Mouse (Mus musculus) heart, adult 8-10 months (tissue): ENCODE results near the gene Tsku. TPM values are rescaled to one million over a fixed set of nuclear protein-coding genes. Genes with fewer than 3 reads are reported as not detected.

Experiments used
- DNase-seq: peaks from one replicate; pipeline ENCODE4 v3.0.0; 2022; ENCODE audit warnings: low spot score
- total RNA-seq, 4 experiments: library from RNA; stranded (reverse); gene quantifications; 2 replicates each; pipeline ENCODE4 v1.2.4; 2022

Tsku gene
- total RNA-seq, 4 experiments from 2014 or later, result 1.9 to 2.8 (median 2.5) TPM

DNA sequence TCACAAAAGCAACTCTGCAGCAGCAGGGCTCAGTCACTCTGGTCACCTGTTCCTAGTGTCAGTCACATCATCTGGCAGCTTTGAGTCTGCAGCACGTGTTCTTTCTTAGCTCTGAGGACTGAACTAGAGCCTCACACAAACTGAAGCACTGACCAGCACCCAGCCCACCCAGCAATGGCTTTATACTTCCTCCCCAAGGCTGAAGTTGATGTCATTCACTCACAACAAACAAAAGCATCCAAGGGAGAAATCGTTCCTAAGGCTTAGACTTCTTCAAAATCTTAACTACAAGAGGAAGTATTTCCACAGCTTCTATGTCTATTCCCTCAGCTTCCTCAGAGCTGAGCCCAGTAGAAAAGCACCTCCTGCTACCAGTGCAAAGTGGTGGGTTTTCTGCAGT lies 32.8 kb downstream of the Tsku start:
- no peak for DNase-seq

DNA sequence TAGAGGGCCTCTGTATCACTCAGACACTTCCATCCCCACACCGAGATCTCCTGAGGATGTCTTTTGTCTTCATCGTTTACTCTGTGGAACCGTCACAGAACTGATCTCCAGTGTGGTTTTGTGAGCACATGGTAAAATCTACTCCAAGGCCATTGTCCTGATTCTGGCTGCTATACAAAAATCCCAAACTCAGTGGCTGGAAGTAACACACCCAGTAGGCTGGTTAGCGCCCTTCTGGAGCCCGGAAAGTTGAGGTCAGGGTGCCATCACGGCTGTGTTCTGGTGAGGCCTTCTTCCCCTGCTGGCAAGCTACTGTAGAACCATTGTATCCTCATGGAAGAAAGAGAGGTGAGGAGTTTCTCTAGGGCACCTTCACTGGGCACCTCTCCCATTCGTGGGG lies 35.1 kb downstream of the Tsku start:
- no peak for DNase-seq

DNA sequence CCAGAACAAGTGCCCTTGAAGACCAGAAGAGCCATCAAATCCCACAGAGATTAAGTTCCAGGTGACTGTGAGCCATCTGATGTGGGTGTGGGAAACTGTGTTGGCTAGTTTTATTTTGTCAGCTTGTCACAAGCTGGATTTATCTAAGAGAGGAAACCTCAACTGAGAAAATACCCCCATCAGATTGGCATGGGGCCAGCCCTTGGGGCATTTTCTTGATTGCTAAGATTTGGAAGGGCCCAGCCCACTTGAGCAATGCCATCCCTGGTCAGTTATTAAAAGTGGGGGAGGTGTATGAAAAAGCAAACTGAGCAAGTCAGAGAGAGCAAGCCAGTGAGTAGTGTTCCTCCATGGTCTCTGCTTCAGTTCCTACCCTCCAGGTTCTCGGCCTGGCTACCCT lies 36.9 kb downstream of the Tsku start:
- DNase-seq, result no peak

DNA sequence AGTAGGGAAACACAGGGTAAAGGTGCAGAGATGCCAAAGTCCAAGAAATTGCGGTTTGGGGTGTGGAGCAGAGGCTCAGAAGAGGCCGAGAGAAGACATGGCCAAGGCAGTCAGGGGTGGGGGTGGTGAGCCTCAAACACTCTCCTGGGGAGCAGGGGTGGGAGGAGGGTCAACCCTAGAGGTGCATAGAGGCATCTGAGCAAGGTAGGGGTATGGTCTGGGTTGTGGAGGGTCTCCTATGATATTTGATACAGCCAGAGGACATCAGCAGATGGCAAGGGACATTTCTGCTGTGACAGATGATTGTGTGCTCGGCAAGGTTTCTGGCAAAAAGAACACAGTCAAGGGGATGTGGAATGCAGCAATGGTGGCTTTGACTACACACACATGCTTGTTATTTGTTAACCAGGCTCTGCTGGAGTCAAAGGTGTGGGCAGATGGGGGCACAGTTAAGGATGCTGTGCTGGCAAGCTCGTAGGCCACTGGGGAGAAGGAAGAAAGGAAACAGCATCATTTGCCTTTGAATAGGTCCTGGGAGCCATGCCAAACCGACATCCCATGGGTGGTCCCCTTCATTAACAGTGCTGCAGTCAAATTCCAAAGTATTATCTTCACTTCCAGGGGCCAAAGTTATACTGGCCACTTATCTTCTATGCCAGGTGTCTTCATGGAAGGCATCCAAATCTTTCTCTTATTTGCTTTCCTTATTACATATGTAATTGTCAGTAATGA lies 37.7 kb downstream of the Tsku start:
- DNase-seq, result no peak

DNA sequence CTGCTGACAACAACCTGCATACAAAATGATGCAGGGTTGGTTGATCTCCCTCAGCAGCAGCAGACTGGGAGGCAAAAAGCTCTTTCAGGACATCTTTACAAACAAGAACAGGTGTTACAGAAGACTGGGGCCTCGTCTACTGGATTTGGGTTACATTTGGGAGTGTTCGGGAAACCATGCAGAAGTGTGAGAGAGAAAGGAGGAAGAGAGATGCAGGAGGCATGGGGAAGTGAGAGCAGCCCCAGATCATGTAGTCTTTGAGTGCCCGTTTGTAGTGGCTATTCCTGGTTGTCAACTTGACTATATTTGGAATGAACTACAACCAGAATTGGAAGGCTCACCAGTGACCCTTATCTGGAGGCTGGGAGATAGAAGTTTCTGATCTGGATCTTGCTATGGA lies 38.7 kb downstream of the Tsku start:
- DNase-seq, result no peak

DNA sequence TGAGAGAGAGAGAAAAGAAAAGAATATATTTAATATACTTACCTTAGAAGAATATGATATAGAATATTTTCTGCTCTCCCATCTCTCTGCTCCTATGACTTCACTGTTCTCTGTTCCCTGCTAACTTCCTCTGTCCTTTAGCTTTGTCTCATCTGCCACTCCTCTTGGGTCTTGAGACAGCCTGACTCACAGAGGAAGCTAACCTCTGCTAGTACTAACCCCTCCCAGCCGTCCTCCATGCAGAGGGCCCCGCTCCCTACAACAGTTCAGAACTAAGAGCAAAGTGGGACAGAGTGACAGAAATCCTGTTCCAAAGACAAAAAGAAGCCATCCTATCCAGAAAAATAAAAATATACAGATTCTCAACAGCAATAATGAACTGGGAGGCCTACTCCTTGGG lies 40.0 kb downstream of the Tsku start, which contains the start of gene Acer3:
Gene Acer3, minus strand, starts transcription at position 126 of the 400 bp plus-strand sequence.
- no peak for DNase-seq

DNA sequence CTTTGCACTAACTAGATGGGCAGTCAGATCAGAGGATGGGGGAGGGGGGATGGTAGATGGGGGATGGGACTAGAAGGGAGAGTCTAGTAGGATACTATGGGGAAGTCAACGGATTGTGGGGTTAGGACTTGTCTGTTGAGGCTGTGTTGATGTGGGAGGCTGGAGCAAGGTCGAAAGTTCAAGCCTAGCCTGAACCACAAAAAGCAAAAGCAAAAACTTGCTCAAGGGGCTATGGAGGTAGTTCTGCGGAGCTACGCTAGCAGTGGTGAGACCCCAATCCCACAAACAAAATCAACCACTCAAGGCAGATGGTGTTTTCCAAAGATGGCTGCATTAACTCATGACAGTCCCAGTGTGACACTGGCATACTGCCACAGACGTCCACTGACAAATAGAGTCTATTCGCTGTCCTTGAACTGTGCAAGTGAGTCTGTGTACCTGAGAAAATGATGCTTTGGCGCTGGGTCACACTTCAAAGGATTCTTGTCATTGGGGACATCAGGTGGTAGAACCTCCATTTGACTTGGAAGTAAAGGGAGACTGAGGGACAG lies 41.0 kb downstream of the Tsku start:
- no peak for DNase-seq

DNA sequence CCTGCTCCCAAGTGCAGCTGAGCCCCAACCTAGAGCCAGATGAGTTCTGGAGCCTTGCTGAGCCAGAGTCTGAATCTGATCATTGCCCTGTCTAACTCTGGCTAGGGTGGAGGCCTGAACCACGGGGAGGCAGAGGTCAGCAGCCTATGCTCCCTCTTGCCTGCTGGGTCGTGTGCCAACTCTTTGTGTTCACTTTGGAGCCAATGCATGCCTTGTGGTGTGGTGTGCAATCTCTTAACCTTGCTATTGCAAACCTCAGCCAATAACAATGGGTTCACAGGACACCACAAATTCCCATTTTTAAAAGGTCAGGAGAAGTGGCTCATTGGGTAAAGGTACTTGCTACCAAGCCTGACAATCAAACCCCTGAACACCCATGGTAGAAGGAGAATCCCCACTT lies 44.6 kb downstream of the Tsku start:
- DNase-seq, result no peak

DNA sequence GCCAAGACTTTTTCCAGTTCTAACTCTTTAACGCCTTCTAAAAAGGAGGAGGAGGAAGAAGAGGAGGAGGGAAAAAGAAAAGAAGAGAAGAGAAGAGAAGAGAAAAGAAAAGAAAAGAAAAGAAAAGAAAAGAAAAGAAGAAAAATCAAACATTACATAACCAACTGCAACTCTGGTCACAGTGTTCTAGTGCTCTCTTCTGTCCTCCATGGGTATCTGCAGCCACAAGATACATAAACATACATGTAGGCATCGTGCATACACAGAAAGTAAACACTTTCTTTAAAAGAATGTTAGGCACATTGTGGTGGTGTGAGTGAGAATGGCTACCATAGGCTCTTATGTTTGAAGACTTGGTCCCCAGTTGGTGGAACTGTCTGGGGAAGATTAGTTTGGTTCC lies 46.0 kb downstream of the Tsku start:
- DNase-seq, result no peak

DNA sequence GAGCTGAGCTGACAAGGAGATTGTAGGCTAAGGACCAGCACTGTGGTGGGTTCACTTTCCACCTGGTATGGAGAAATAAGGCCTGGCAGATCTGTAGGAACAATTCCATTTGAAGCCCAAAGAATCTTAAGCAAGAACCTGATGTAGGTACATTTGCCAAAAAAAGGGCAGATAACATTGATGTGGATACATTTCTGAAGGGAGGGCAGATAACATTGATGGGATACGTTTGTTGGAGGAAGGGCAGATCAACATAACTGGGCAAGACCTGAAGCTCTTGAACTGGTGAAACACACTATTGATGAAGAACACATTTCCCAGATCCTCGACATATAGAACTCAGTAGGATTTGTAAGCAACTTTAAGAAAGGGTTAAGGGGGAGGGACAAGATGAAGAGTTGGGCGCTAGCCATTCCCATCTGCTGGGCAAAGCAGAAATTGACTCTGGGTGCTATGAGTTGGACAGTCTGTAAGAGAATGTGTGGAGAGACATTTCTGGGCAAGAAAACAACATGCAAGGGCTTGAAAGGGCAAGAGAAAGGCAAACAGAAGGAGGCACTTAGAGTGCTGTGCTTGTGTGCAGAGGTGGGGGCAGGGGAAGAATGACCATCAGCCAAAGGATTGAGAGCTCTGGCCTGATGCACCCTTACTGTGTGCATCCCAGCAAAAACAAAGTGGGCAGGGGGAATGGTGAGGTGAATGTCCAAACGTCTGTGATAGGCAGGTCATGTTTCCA lies 48.8 kb downstream of the Tsku start:
- DNase-seq, result no peak

DNA sequence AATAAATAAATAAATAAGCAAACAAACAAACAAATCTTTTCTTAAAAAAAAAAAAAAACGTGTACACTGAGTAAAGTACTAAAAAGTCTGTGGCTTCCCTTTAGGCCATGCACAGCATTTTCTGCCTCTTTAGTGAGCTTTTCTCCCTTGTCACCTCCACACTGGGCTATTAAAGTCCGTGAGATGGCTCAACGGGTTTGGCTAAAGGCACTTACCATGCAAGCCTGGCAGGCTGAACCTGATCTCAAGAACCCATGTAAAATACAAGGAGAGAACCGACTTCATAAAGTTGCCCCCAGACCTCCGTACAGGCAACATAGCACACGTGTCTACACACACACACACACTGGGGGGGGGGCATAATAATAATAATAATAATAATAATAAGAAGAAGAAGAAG lies 50.9 kb downstream of the Tsku start:
- no peak for DNase-seq

DNA sequence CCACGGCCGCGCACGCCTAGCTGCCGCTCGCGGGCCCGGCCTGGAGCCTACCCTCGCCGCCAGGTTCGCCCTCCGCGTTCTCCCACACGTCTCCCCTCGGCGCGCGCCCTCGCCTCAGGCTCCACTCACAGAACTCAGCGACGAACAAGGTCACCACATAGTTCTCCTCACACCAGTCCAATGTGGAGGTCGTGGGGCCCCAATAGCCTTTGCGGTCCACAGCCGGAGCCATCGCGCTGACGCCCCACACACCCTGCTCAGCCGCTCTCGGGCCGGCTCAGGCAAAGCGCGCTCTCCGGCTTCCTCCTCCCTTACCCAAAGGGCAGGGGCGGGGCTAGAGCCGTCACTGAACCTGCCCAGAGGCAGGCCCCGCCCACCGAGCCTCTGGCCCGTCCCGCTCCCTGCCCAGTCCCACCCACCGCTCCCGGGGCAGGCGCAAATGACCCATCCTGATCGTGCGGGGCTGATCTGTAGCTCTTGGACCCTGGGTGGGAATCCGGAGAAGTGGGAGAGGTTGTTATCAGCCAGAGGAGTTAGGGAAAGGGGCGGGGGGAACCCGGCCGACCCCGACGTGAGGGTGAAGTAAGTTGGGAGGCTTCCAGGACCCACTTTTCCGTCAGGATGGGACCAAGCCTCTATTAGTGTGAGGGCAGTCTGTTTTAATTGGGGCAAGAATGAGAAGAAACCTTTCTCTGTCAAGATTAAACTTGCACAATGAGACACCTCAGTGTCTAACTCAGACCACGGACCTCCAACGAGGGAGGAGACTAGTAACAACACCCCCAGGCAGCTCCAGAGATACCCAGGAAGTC lies 51.7 kb downstream of the Tsku start:
- peak; percentile 90 for DNase-seq

DNA sequence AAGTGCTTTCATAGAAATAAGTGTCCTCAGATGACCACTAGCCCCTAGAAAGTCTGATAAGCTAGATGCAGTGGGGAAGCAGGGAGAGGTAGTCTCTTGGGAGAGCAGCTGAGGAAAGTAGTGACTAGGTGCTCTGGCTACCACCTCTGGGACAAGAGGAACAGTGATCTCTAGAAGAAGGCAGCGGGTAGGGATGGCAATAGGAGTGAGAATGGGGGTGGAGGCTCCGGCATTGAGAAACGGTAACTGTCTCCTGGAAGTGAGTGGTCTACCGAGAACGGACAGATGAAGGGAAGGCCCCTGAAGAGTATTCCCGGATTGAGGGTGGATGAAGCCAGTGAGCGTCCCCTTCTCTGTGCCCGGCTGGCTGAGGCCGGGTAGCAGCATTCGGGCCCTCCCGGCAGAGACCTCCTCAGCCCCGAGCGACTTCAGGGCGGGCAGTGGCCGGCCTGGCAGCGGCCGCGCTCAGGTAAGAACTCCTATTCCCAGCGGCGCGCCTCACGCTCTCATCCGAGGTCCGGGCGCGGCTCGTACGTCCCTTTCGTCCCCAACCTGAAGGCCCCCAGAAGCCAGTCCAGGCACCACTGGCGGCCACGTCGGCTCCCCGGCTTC lies 52.4 kb downstream of the Tsku start:
- DNase-seq, result peak; percentile 21

DNA sequence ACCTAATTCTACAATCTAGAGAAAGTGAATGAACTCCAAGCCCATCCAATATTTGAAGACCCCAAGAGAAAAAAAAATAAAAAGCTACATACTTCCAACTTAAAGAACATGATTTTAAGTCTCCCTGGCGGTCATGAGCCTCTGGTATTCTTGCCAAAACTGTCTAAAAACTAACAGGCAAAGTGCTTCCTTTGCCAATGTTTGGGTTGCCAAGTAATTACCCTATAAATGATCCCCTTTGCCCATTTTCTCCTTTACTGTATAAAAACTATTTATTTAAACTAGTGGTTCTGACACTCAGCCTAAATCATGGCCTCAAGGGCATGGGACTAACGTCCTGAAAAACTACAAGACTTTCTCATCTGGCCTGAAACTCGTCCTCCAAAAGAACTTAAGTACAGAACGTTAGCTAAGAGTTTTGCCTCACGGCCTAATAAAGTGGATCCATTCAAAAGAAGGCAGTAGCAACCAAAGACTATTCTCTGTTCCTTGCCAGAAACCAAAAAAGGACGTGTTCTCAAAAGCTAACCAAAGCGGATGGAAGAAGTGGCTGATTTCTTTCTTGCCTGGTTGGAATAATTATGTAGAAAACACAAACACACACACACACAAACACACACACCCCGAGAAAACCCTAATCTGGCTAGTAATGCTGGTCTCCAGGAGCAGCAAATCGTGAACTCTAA lies 53.1 kb downstream of the Tsku start:
- no peak for DNase-seq

DNA sequence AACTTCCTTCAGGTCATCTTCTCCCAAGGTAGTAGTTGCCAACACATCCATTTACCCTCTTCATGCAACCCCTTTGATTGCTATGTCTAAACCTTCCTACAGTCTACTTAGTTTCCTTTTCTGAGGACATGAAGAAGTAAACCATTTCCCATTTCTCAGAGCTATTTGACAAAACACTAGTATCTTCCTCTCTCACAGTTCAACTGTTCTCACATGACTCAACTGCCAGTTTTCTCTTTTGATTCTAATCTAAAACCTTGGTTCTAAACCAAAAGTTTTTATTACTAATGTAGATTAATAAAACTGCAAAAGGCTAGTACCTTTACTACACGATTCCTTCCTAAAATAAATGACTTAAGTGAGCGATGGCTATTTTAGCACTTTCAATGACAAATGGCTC lies 53.7 kb downstream of the Tsku start:
- no peak for DNase-seq

Other genes with a start within 250 kb of the Tsku start
- gene Myo7a, start 241.8 kb downstream of the Tsku start, total RNA-seq, result 1 to 10 TPM; 3.6 to 4.7 (median 4.3) TPM
- under 1 TPM in 3 of 4 experiments, not detected in 1; 0.16 to 0.24 (median 0.20) TPM for gene Omp, start 215.8 kb downstream of the Tsku start, total RNA-seq
- gene Capn5, start 183.1 kb downstream of the Tsku start, total RNA-seq, result 1 to 10 TPM; 1.2 to 2.9 (median 1.6) TPM
- not detected for gene B3gnt6, start 161.8 kb downstream of the Tsku start, total RNA-seq
- 10 to 100 TPM in 3 of 4 experiments, 1 to 10 TPM in 1; 7.6 to 13.8 (median 12.4) TPM for gene Acer3, start 40.1 kb downstream of the Tsku start, total RNA-seq
- gene Gucy2d, start 79.1 kb upstream of the Tsku start, total RNA-seq, result under 1 TPM in 3 of 4 experiments, not detected in 1; 0.12 to 0.20 (median 0.16) TPM
- 10 to 100 TPM in 3 of 4 experiments, 1 to 10 TPM in 1; 7.7 to 17.3 (median 12.2) TPM for gene Lrrc32, start 128.0 kb upstream of the Tsku start, total RNA-seq